Mouse (Mus musculus): ENCODE measurements at regions not wholly inside any gene's neighbourhood (a gene's known extent, or its start where the extent isn't known, plus 50 kb on each side); places are given as distances from the start of the nearest gene placed in this dataset.
A peak's percentile ranks its signal among the peaks of the same experiment; 100 is the strongest.

DNA sequence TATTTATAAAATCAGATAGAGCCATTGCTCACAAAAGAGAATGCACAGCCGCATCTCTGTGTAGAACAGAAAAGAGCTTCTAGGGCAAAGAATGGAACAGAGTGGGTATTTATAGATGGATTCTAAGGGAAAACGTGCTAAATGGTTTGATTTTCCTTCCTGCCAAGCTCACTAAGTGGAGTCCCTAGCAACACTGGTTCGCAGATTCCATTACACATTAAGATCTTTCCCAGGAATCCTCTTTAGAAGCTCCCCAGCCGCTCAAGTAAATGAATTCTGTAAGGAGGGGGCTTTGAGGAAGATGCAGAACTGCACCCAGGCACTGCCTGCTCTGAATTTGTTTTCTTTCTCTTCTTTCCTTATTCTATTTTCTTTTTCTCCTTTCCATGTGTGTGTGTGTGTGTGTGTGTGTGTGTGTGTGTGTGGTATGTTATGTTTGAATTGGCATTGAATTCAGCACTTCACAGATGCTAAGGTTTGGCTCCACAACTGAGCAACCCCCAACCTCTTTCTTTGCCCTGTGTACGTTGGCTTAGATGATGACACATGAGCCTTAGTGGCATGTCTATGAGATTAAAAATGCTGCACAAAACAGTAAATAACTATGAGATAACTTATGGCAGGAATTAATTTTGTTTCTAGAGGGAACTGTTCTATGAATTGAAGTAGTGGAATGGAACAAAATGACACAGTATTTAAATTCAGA lies 450.5 kb downstream of the Arl4a start:
- no peak for DNase-seq

DNA sequence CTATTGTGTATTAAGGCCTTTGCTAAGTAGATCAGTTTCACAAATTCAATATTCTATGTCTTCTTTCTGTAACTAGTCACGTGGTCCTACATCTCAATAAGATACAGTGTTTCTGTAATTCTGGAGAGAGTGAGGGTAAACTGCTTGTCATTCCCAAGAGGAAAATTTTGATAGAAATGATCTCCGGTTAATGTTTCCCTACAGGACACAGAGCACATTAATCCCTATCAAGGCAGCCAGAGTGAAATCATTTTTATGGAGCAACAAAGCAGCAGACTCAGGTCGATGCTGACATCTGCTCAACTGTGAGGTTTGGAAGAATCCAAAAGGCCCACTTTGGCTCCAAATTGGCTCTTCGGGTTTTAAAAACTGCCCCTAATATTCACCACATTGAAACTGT lies 451.7 kb downstream of the Arl4a start:
- DNase-seq: no peak

DNA sequence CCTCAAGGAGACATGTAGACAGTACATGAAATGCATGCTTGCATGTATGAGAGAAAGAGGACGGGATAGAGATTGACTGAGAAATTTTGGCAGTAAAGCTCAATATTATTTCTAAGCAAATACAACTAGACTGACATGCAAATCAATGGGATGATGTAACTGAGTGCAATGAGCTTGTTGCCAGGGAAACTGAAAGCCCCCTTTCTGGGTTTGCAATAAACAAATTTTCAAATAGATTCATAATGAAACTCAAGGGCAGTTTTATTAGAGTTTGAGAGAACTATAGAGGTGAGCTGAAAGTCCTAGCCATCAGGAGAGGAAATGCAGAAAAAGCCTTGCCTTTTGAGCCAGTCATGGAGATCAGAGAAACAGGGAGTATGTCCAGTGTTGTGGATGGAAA lies 460.2 kb downstream of the Arl4a start:
- no peak for DNase-seq

DNA sequence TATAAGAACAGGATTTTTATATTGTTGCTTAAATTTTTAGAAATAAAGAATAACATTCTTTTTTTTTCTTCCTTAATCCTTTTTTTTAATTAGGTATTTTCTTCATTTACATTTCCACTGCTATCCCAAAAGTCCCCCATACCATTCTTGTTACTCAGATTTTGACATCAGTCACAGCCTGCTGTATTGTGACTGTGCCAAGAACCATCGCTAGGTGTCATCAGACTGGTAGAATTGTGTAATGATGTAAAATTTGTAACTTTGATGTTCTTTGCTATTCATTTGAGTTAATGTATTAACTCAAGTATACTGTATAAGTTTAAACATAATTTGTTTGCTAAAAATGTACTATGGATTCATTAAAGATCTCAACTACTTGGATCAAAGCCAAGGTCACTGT lies 465.0 kb downstream of the Arl4a start:
- no peak for DNase-seq

DNA sequence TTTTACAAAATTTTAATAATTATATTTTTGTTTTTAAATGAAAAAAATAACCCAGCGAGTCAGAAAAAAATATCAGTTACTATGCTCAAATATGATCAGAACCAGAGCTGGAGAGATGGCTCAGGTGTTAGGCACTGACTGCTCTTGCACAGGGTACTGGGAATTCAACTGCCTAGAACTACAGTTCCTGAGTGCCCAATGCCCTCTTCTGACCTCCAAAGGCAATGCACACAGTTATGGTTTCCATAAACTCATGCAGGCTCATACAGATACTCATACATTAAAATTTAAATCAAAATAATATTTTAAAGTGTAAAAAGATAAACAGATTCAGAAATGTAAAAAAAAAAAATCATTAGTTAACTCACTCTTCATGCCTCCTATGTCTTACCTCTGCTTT lies 465.7 kb downstream of the Arl4a start:
- DNase-seq: no peak

DNA sequence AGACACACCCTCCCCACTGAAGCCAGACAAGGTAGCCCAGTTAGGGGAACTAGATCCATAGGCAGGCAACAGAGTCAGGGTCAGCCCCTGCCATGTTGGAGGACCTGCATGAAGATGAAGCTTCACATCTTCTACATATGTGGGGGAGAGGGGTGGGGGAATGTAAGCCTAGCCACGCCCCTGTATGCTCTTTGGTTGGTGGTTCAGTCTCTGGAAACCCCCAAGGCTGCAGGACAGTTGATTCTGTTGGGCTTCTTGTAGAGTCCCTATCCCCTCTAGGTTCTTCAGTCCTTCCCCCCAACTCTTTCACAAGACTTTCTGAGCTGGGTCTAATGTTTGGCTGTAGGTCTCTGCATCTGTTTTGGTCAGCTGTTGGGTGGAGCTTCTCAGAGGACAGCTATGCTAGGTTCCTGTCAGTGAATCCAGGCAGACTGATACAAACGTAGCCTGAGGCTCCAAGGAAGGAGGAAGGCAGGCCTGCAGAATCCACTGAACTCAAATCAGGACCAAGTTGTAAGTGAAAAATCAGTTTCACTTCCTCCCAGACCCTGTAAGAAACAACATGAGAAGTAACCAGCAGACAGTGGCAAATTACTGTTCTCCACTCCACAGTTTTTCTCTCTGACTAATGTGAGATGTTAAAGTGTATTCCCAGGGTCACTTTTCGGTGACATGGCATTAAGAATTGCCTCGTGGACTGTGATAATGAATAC lies 476.9 kb downstream of the Arl4a start:
- no peak for DNase-seq

DNA sequence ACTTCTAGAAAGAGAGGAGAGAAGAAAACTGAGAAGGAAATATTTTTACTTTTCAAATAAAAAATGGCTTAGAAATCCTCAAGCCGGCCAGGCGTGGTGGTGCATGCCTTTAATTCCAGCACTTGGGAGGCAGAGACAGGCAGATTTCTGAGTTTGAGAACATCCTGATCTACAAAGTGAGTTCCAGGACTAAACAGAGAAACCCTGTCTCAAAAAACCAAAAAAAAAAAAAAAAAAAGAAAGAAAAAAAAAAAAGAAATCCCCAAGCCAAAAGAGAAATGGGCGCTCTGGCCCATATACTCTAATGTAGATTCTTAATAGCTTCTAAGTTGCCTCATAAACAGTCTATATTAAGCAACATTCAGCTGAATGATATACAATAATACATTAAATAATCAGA lies 479.3 kb downstream of the Arl4a start:
- DNase-seq: no peak

DNA sequence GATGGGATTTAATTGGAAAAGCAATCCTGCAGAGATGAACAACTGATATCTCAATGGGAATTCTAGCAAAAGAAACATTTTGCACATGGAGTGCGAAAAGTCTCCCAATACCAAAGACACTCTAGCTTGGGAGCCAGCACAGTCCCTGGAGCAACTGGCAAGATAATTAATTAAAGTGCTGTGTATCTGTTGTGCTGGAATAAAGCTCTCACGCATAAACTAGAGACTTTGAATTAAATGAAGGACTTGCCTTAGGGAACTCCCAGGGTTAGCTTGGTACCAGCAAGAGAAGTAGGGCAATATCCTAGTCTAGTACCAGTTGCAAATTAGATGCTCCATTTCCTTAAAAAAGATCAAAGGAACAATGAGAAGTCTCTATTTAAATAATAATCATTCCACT lies 501.5 kb downstream of the Arl4a start:
- DNase-seq: no peak

DNA sequence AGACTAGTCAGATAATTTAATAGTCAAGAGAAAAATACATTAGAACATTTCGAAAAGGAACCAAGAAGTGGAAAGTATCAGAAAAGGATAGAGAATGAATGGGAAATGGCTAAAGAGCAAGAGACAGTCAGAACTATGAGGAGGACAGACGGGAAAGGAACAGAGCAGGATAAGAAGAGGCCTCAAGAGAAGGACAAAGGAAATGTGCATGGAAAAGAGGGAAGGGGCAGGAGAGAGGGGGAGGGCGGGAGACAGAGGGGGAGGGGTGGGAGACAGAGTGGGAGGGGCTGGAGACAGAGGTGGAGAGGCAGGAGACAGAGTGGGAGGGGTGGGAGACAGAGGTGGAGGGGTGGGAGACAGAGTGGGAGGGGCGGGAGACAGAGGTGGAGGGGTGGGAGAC lies 509.7 kb downstream of the Arl4a start:
- DNase-seq: no peak

DNA sequence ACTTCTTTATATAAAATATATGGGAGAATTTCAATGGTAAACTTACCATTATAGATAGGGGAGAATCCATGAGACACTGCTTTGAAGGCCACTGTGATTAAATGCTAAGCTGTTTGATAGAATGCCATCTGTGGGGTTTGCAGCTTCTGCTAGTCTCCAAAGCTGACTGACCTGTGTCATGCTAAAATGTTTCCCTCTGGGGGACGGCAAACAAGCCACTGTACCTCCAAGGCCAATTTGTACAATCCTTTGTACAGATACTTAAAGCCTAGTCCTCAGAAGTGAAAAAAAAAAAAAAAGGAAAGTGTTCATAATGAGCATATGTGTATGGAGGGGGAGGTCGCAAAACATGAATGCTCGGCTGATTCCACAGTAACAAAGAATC lies 510.6 kb downstream of the Arl4a start:
- DNase-seq: no peak

DNA sequence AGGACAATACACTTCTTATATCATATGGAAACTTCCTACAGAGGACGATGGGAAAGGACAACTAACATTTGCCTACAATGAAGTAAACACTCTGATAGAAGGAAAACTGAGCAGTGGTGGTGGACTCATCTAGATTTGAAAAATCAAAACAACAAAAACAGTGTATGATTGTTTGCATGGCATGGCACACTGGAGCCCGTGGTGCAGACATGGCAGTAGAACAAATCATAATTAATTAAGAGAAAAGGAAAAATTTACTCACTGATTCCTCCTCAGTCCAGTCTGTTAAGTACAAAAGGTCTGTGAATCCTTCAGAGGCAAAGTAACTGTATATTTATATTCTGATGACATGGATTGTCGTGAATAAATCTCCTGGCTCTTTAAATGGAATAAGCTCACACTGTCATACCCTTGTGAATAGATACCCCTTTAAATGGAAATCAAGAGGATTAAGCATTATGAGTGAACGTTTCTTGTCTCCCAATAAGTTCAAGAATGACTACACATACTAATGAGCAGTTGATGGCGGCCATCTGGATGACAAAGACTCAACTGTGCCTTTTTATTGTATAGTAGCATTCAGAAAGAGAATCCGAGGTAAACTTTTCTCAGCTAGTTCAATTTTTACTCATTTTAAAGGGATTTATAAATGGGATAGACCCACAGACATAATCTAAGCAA lies 511.1 kb downstream of the Arl4a start:
- no peak for DNase-seq

DNA sequence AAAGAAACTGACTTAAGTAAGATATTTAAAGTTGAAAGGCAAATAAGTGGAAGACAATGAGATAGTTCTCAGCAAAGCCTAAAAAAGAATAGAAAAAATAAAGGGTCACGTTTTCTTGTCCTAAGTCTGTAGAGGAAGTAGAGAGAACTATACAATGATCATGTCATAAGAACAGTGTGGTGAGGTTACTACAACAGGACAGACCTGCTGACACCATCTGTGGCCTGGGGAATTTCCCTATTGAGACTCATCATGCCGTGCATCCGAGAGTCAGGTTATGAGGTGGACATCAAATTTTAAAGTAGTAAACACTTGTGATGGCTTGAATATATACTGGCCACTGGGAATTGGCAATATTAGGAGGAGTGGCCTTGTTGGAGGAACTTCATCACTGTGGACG lies 522.1 kb downstream of the Arl4a start:
- DNase-seq: no peak

DNA sequence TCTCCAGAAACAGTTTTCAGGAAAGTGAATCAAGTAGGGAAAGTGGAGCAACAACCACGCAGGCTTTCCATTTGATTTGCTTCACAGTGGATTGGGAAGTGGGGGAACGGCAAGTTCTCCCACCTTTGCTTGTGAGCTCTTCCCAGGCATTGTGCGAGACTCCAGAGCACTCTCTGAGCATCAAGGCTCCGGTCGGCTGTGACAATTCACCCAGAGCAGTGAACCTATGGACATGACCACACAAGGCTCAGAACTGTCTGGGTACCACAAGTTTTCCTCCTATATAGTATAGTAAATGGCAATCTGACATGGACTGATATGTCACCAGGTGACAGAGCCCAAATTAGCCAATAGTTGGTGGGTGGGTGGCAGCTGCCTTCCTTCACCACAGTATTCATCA lies 527.0 kb downstream of the Arl4a start:
- no peak for DNase-seq

DNA sequence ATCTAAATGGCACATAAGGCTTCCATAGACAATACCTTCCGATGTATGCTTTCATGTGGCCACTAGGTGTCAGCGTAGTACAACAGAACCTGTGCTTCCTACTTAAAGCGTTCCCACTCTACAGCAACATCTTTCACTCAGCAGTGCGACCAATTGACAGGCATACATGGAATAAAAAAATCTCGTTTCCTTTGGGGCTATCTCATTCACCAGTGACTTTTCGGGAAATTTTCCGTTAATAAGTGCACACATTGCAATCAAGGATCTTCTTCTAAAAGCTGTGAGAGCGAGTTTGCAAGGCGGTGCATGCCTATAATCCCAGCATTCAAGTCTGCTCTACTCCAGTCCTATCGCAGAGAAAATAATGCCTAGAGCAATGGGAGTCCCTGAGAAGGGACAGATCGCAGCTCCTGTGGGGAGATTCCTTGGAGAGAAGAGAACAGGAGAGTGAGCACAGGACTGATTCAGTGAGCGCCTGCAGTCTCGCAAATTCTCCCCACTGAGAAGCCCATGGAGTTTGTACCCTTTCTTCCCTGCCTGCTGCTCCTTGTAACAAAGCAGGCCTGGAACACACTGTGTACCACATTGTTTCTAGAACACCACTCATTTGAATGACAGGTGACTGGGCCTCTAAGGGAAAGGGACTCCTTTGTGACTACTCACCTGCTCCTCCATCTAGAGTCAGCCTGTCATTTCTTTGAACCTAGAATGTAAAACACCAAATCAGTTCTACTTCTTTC lies 527.6 kb downstream of the Arl4a start:
- DNase-seq: peak; percentile 28

DNA sequence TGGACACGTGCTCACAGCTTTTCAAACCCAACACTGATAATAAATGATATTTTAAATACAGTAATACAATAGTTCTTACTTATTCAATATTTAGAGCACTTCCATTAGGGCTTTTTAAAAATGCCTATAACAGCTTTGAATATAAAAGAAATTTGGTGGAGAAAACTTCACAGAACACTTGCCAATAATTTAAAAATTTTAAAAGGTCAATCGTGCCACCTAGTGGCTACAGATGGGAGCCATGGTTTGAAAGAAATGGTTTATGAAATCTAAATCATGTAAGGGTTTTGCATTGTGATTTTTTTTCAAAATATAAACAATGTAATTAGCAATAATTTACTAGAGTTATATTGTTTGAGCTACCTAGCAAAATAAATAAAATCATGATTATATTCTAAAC lies 541.6 kb downstream of the Arl4a start:
- no peak for DNase-seq

DNA sequence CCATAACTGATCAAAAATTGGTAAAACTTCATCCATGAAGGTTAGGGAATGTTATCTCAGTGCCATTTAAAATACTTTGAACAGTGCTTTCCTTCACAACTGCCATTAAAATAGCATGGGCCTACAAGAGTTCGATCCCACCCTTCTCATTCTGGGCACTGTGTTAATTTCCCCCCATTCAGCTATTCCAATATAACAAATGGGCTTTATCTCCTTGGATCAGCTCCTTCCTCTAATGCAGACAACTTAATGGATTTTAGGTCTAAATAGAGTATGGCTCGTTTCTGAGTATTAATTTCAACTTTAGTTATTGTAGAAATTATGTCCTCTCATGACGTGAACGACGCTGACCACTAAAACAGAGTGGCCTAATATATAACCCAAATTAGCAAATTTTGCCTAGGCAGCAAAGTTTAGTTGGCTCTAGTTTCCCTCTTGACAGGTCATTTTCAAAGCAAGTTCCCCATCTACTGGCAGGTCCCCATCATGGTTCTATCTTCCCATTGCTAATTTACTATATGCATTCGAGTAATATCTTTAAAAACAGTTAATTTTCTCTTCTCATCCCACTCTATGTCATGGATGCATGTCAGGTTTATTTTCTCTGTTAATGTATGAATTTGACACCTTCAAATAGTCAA lies 544.1 kb downstream of the Arl4a start:
- no peak for DNase-seq

DNA sequence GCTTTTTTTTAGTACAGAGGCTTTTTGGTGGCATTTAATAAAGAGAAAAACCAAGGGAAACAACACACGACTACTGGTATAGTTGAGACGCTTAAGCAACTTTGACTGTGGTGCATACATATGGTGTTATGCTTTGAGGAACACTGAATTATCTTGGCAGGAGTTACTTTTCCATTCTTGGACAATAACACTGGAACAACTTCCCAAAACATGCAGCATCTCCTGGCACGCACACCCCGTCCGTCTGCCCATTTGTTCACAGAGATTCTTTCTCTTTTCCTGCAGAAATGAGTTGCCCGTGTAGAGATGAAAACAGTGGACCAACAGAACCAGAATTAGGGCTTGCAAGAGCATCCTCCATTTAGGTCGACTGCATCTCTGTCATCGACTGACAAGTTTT lies 544.7 kb downstream of the Arl4a start:
- DNase-seq: no peak

DNA sequence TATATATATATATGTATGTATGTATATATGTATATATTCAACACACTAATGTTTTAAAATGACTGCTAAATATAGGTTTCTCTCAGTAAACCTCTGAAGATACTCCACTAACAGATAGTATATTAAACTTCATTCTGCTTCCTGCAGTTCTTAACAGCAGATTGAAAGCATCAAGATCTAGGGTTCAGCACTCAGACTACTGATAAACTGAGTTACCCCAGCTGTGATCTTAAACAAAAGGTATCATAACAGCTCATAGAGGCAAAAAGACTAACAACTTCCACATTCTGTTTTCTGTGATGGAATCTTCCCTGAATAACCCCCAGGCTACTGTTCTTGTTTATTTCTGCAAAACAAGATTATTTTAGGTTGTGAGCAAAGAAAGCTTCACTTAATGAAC lies 564.8 kb downstream of the Arl4a start:
- DNase-seq: no peak

Data from adrenal gland, postnatal 25 days (tissue).